Mouse (Mus musculus): ENCODE data around the gene Gbp9. TPM values are rescaled to one million over a fixed set of nuclear protein-coding genes. Genes with fewer than 3 reads are reported as not detected.

Gene Gbp9
- polyA plus RNA-seq (2012; rRNA removed): 1.1 TPM in 2 replicates

DNA sequence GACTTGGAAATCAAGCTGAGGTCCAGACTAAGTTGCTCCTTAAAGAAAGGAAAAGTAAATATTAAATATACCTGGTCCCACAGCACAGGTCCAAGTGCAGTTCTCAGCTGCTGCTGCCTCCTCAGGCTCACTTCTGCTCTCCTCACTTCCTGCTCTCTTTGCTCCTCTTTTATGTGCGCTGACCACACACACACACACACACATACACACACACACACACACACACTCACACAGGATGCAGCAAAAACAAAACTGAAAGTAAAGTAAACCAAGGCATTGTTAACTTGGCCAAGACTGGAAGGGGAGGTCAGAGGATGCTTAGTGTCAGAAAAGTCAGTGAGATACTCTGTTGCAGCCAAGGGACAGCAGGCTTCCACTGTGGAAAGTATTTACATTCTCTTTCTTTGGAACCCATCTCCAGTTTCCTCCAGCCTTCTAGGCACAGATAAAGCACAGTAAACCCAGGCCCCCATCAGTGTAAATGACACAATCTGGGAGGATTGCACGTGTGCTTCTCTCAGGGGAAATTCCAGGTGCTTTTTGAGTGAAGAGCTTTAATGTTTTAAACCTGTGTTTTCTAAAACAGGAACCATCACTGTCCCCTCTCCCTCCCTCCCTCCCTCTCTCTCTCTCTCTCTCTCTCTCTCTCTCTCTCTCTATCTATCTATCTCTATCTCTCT lies at the start of gene Gbp9, which contains the start of the genes Gbp8 and Gbp4:
Gbp9 (minus strand) TSS at position 131 of the 680 bp plus-strand sequence.
Gbp8 (minus strand) TSS at position 132 of the 680 bp plus-strand sequence.
Gbp4 (minus strand) TSS at position 178 of the 680 bp plus-strand sequence.

Other genes with a start within 250 kb of the Gbp9 start
- gene Abcg3, start 156.8 kb downstream of the Gbp9 start, polyA plus RNA-seq (2012; rRNA removed): 0.30 and 0.47 TPM in 2 replicates
- 0.65 and 0.88 TPM in 2 replicates for gene Gbp8, start within 50 bp of the Gbp9 start, polyA plus RNA-seq (2012; rRNA removed)
- gene Gbp4, start within 50 bp of the Gbp9 start, polyA plus RNA-seq (2012; rRNA removed): 2.5 and 3.1 TPM in 2 replicates
- gene Gbp10, start 100.0 kb upstream of the Gbp9 start, polyA plus RNA-seq (2012; rRNA removed): 0.29 TPM in 1 of 2 replicates, not detected in the other
- gene Gm43302, start 154.2 kb upstream of the Gbp9 start, polyA plus RNA-seq (2012; rRNA removed): 0.24 and 0.32 TPM in 2 replicates
- 0.71 and 1.2 TPM in 2 replicates for gene Gbp6, start 154.2 kb upstream of the Gbp9 start, polyA plus RNA-seq (2012; rRNA removed)

Measured in colon, adult 2 months (tissue).